Mouse (Mus musculus) liver, embryonic 11.5 days (tissue): ENCODE measurements around the gene Rnase2a. TPM values are rescaled to one million over a fixed set of nuclear protein-coding genes. Genes with fewer than 3 reads are reported as not detected.
"Not testable (repeated sequence)": the region's sequence is repeated elsewhere in the genome, so short reads cannot be mapped to it uniquely, and the experiment has no call there.

Experiments
- ATAC-seq: fragments of 200-750 bp; cut with Nextera tagmentation; replicated peaks from 2 replicates; pipeline ENCODE4 v1.8.0; 2017; ENCODE audit warnings: moderate number of reproducible peaks, mild to moderate bottlenecking, moderate TSS enrichment, moderate library complexity; ENCODE audit not compliant: low FRiP score
- DNase-seq: peaks from one replicate; pipeline ENCODE4 v3.0.0-alpha.2; 2017; ENCODE audit warnings: low spot score
- H3K27ac ChIP-seq: fragments of 300-500 bp; sonication (generic); 2 replicates; pipeline ENCODE4 v1.5.1; 2014; ENCODE audit warnings: mild to moderate bottlenecking, low read depth, low read length, control low read depth
- H3K27me3 ChIP-seq: fragments of 300-500 bp; sonication (generic); replicated peaks from 2 replicates; pipeline ENCODE4 v1.6.1; 2014; ENCODE audit warnings: low read length, mixed read lengths; ENCODE audit not compliant: control insufficient read depth, insufficient read depth
- H3K36me3 ChIP-seq: fragments of 300-500 bp; sonication (generic); 2 replicates; pipeline ENCODE4 v1.6.1; 2014; ENCODE audit warnings: mild to moderate bottlenecking, low read length, moderate library complexity, mixed read lengths; ENCODE audit not compliant: control insufficient read depth, insufficient read depth
- H3K4me1 ChIP-seq: fragments of 300-500 bp; sonication (generic); replicated peaks from 2 replicates; pipeline ENCODE4 v1.6.1; 2014; ENCODE audit warnings: low read length, mixed read lengths; ENCODE audit not compliant: control insufficient read depth, insufficient read depth
- H3K4me2 ChIP-seq: fragments of 300-500 bp; sonication (generic); 2 replicates; pipeline ENCODE4 v1.6.1; 2014; ENCODE audit warnings: mild to moderate bottlenecking, control low read depth, moderate library complexity
- H3K4me3 ChIP-seq: fragments of 300-500 bp; sonication (generic); 2 replicates; pipeline ENCODE4 v1.5.1; 2014; ENCODE audit warnings: low read depth, low read length, control low read depth
- H3K9ac ChIP-seq: fragments of 300-500 bp; sonication (generic); 2 replicates; pipeline ENCODE4 v1.6.1; 2014; ENCODE audit warnings: low read depth, low read length, control low read depth
- H3K9me3 ChIP-seq: fragments of 300-500 bp; sonication (generic); 2 replicates; pipeline ENCODE4 v1.6.1; 2016; ENCODE audit warnings: low read length, inconsistent platforms, mixed read lengths; ENCODE audit not compliant: control insufficient read depth
- WGBS: fragments of 180-500 bp; shearing (Covaris S2); extraction: QIAGEN DNeasy Blood & Tissue Kit; methylation state at CpG from one replicate; pipeline ENCODE4 v1.1.7; 2014; 5-methylcytosine and 5-hydroxymethylcytosine counted together
- polyA plus RNA-seq: library from polyadenylated mRNA; unstranded; fragments of >200 nt; fragmentation: Nextera tagmentation; extraction: Ambion mirVana; gene quantifications from 2 replicates; pipeline ENCODE4 v1.2.1, GENCODE M21; 2014

Gene Rnase2a
- polyA plus RNA-seq = not detected in 2 replicates

DNA sequence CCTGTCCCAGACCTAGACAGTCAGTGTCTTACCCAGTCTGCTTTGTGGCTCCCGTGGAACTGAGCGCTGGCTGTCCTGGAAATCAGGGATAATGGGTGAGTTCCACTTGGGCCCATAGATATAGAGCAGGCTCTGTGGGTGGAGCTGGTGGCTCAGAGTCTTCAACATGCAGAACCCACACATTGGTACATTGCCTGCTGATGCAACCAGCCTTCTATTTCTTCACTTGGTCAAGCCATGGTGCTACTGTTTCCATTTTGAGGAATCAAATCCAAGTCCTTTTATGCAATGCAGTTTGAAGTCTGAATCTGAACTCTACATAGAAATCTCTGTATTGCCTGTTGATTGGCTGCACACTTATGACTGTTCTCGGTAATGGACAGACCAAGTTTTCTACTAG is at the start of gene Rnase2a:
Gene Rnase2a (minus strand): TSS at position 72 of the 400 bp plus-strand sequence.
- Histone ChIP-seq H3K27me3 (no peaks in the 10 kb centered on the region), H3K4me3 (no peak within 1 kb of the TSS), H3K36me3 (no peaks in the 10 kb centered on the region), H3K9me3 (no peaks in the 10 kb centered on the region), H3K4me2 (no peak within 1 kb of the TSS), H3K9ac (no peak within 1 kb of the TSS), H3K4me1 (no peaks in the 10 kb centered on the region), H3K27ac (no peak within 1 kb of the TSS)
- 84% methylated on average over 3 of the region's 3 CpGs for WGBS
- ATAC-seq = no peak
- DNase-seq = no peak

DNA sequence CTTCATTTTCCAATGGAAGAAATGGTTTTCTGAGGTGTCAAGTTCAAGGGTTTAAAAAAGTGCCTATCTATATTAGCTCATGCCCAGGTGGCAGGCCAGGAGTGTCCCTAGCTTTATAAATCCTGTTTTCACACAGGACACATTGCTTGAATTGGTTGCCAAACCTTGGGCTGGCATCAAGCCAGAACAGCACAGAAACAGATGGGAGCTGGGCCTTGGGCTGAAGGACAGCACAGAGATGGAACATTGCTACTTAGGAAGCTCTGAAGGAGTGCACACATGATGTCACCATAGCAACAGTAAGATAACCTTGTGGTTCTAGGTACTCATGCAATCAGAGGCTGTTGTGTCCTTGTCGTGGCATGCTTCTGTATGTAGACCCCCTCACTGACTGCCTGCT is 35.6 kb upstream of the Rnase2a start:
- no peak overlapping the region for H3K27ac ChIP-seq
- no peaks in the 10 kb centered on the region for H3K4me1 ChIP-seq
- H3K27me3 ChIP-seq = no peaks in the 10 kb centered on the region
- no peaks in the 10 kb centered on the region for H3K36me3 ChIP-seq
- DNase-seq (no peak), ATAC-seq (no peak)
- no peak overlapping the region for H3K4me2 ChIP-seq
- no peak overlapping the region for H3K4me3 ChIP-seq
- WGBS = 57% methylated on average over 1 of the region's 1 CpGs
- no peak overlapping the region for H3K9ac ChIP-seq
- H3K9me3 ChIP-seq = no peaks in the 10 kb centered on the region

DNA sequence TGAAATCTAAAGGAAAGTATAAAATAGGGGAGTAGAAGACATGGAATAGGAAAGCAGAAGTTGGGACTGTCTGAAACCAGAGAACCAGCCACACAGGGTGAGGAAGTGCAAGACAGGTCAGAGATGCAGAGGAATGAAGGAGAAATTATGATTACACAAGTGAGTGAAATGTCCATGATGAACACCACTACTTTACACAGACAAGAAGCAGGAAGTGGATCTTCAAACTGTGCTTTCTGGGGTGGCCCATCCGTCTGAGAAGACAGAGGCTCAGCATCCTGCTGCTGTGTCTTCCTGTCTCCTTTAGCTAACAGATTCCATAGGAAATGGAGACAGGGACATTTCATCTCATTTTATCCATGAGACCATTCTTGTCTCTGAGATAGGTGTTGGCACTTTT is 22.6 kb upstream of the Rnase2a start:
- H3K9me3 ChIP-seq, H3K9ac ChIP-seq, DNase-seq, H3K27me3 ChIP-seq, H3K4me2 ChIP-seq, H3K36me3 ChIP-seq, H3K27ac ChIP-seq, H3K4me1 ChIP-seq, ATAC-seq, H3K4me3 ChIP-seq: not testable (repeated sequence)
- 27% methylated on average over 1 of the region's 1 CpGs for WGBS

DNA sequence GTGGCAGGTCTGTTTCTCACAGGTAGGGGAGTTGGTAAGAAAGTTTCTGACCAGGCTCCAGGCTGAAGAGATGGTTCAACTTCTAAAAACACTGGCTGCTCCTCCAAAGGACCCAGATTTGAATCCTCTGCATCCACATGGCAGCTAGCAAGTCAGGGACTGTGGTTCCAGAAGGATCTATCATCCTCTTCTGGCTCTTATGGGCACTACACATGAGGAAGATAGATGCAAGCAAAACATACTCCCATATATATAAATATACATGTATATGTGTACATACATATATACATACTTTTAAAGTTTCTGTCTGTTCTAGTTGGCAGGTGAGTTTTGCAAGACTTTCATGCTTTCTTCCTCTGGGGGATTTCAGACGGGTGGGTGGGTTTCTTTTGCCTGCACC is 12.8 kb upstream of the Rnase2a start:
- DNase-seq (no peak), ATAC-seq (no peak)
- Histone ChIP-seq H3K27me3 (no peaks in the 10 kb centered on the region), H3K4me3 (no peak overlapping the region), H3K27ac (no peak overlapping the region), H3K9ac (no peak overlapping the region), H3K4me1 (no peaks in the 10 kb centered on the region), H3K36me3 (no peaks in the 10 kb centered on the region), H3K9me3 (no peaks in the 10 kb centered on the region), H3K4me2 (no peak overlapping the region)
- 67% methylated on average over 1 of the region's 1 CpGs for WGBS

DNA sequence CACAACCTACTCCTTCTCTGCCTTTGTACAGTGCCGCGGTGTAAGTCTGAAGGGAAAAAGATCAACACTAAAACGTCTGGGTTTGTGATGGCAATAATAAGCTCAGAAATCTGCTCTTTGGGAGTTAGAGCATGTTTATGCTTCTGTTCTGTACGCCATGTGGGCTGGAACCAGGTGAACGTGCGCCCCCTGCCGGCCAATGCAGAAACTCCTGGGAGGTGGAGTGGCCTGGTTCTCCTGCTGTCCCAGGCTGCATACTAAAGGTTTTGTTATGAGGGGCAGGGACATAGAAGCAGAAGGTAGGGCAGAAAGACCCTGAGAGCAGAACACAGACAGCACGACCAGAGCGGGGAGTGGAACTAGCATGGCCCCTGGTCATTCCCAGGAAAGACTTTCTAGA is 10.2 kb upstream of the Rnase2a start:
- 6% methylated on average over 9 of the region's 9 CpGs for WGBS
- Histone ChIP-seq H3K4me2 (peak overlapping the region; percentile 23; the same call in 1 of the 2 replicates), H3K36me3 (no peaks in the 10 kb centered on the region), H3K9ac (no peak overlapping the region), H3K9me3 (no peaks in the 10 kb centered on the region), H3K27me3 (no peaks in the 10 kb centered on the region), H3K4me1 (no peaks in the 10 kb centered on the region), H3K4me3 (no peak overlapping the region), H3K27ac (no peak overlapping the region)
- ATAC-seq (peak; percentile 77), DNase-seq (peak; percentile 77)

DNA sequence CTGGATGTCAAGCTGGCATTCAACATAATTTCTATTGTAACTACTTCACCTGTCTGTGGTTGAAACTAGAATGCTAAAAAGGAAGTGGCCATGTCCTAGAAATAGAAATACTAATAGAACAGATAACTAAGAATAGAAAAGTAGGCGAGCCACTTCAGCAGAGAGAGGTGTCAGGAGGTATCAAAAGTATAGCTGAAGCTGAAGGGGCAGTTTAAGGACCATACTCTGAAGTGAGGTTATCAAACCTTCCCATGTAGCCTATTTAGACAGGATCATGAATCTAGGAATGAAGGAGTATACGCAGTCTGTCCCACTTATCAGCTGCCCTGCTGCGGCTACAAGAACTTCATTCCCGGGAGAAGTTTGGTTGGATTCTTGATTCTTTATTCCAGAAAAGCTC is 9.8 kb upstream of the Rnase2a start:
- no peak overlapping the region for H3K27ac ChIP-seq

DNA sequence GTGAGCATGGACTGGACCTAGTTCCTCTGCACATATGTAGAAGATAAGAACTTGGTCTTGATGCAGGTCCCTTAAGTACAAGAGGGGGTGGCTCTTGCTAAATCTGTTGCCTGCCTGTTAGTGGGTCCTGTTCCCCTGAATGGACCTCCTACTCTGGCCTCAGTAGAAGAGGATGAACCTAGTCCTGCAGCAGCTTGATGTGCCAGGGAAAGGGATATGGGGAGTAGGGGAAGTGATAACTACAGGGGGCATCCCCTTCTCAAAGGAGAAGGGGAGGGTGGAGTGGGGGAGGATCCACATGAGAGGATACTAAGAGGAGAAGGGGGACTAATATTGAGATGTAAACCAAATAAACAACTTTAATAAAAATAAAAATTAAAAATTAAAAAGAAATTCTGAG is 6.5 kb upstream of the Rnase2a start:
- no peak overlapping the region for H3K4me3 ChIP-seq
- H3K27ac ChIP-seq = no peak overlapping the region
- H3K27me3 ChIP-seq = no peaks in the 10 kb centered on the region
- ATAC-seq (no peak), DNase-seq (no peak)
- no peak overlapping the region for H3K4me2 ChIP-seq
- H3K4me1 ChIP-seq = no peaks in the 10 kb centered on the region
- no peak overlapping the region for H3K9ac ChIP-seq
- H3K9me3 ChIP-seq = no peaks in the 10 kb centered on the region
- H3K36me3 ChIP-seq = no peaks in the 10 kb centered on the region

More for the DNA sequence above, 9.8 kb upstream of the Rnase2a start:
- DNase-seq (no peak), ATAC-seq (no peak)
- Histone ChIP-seq H3K4me2 (peak overlapping the region; percentile 23; the same call in 1 of the 2 replicates), H3K9ac (no peak overlapping the region), H3K27me3 (no peaks in the 10 kb centered on the region), H3K36me3 (no peaks in the 10 kb centered on the region), H3K4me3 (no peak overlapping the region), H3K4me1 (no peaks in the 10 kb centered on the region), H3K9me3 (no peaks in the 10 kb centered on the region)
- WGBS = 45% methylated on average over 4 of the region's 4 CpGs

DNA sequence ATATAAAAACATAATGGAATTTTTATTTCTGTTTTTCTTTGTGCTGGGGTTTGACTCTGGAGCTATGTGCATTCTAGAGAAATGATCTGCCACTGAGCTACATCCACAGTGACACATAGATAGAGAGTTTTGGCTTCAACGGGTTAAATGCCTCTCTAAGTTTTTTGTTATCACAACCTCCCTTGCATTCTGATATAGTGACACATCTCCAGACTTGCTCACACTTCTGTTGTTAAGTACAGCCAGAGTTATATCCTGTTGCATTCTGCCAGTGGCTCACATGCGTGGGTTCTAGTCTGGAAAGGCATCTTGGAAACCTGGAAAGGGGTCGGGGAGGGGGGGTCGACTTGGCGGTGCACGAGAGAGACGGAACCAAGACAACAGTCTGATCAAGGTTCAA is 3.8 kb upstream of the Rnase2a start:
- no peaks in the 10 kb centered on the region for H3K27me3 ChIP-seq
- no peak overlapping the region for H3K27ac ChIP-seq
- H3K4me2 ChIP-seq = no peak overlapping the region
- DNase-seq (no peak), ATAC-seq (no peak)
- no peak overlapping the region for H3K9ac ChIP-seq
- WGBS = 87% methylated on average over 7 of the region's 7 CpGs
- H3K4me3 ChIP-seq = no peak overlapping the region
- H3K36me3 ChIP-seq = no peaks in the 10 kb centered on the region
- H3K4me1 ChIP-seq = no peaks in the 10 kb centered on the region
- no peaks in the 10 kb centered on the region for H3K9me3 ChIP-seq

DNA sequence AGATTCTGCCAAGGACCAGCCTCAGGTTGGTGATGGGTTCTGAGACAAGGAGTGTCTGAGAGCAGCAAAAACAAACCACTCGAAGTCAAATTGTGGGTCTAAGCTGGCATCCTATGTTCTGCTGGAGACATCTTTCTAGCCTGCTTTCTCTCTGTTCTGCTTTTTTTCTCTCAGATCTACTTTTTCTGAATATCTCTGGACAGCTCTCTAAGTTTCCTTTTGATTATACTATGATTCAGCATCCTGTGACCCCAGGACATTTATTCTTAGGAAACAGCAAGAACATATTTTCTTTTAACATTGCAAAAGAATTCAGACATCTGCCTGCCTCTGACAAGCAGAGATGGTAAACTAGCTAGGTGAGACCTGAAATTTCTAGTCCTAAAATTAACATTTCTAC is 2.3 kb downstream of the Rnase2a start:
- no peak overlapping the region for H3K4me2 ChIP-seq
- WGBS = 82% methylated on average over 1 of the region's 1 CpGs
- H3K27me3 ChIP-seq = no peaks in the 10 kb centered on the region
- no peaks in the 10 kb centered on the region for H3K9me3 ChIP-seq
- DNase-seq (no peak), ATAC-seq (no peak)
- no peak overlapping the region for H3K27ac ChIP-seq
- no peak overlapping the region for H3K9ac ChIP-seq
- H3K36me3 ChIP-seq = no peaks in the 10 kb centered on the region
- H3K4me1 ChIP-seq = no peaks in the 10 kb centered on the region
- H3K4me3 ChIP-seq = no peak overlapping the region
